Mouse (Mus musculus) lung, embryonic 14.5 days (tissue): ENCODE measurements around the gene Rrp12. TPM values are rescaled to one million over a fixed set of nuclear protein-coding genes. Genes with fewer than 3 reads are reported as not detected.

ENCODE experiments used
- ATAC-seq: fragments of 200-750 bp; cut with Nextera tagmentation; 2 replicates; pipeline ENCODE4 v1.8.0; 2017; ENCODE audit warnings: mild to moderate bottlenecking, moderate TSS enrichment, moderate library complexity; ENCODE audit not compliant: insufficient read depth
- DNase-seq: peaks from one replicate; pipeline ENCODE4 v3.0.0-alpha.2; 2015
- H3K27ac ChIP-seq: fragments of 300-500 bp; sonication (generic); 2 replicates; pipeline ENCODE4 v1.5.1; 2014; ENCODE audit warnings: low read depth, mild to moderate bottlenecking, moderate library complexity
- H3K27me3 ChIP-seq: fragments of 300-500 bp; sonication (generic); 2 replicates; pipeline ENCODE4 v1.6.1; 2014; ENCODE audit warnings: low read length, control low read depth; ENCODE audit not compliant: insufficient read depth
- H3K36me3 ChIP-seq: fragments of 300-500 bp; sonication (generic); 2 replicates; pipeline ENCODE4 v1.6.1; 2014; ENCODE audit warnings: control low read depth; ENCODE audit not compliant: insufficient read depth
- H3K4me1 ChIP-seq: fragments of 300-500 bp; sonication (generic); 2 replicates; pipeline ENCODE4 v1.6.1; 2014; ENCODE audit warnings: antibody characterized with exemption, control low read depth; ENCODE audit not compliant: insufficient read depth
- H3K4me2 ChIP-seq: fragments of 300-500 bp; sonication (generic); 2 replicates; pipeline ENCODE4 v1.6.1; 2014; ENCODE audit warnings: mild to moderate bottlenecking
- H3K4me3 ChIP-seq: fragments of 300-500 bp; sonication (generic); 2 replicates; pipeline ENCODE4 v1.5.1; 2014; ENCODE audit warnings: low read depth, low read length
- H3K9ac ChIP-seq: fragments of 300-500 bp; sonication (generic); 2 replicates; pipeline ENCODE4 v1.6.1; 2014
- H3K9me3 ChIP-seq: fragments of 300-500 bp; sonication (generic); 2 replicates; pipeline ENCODE4 v1.6.1; 2016; ENCODE audit warnings: low read depth, low read length, control low read depth
- CTCF ChIP-seq: IDR thresholded peaks from 2 replicates; pipeline ENCODE4 v1.5.1; 2016; ENCODE audit warnings: antibody characterized with exemption, low read depth
- WGBS: fragments of 180-500 bp; shearing (Covaris S2); extraction: QIAGEN DNeasy Blood & Tissue Kit; methylation state at CpG from one replicate; pipeline ENCODE4 v1.1.7; 2014; 5-methylcytosine and 5-hydroxymethylcytosine counted together
- polyA plus RNA-seq: library from polyadenylated mRNA; unstranded; fragments of >200 nt; fragmentation: Nextera tagmentation; extraction: Ambion mirVana; gene quantifications from 2 replicates; pipeline ENCODE4 v1.2.1, GENCODE M21; 2014

The Rrp12 gene
- polyA plus RNA-seq, 1 experiment from 2014 or later: 15.6 TPM

GRCm38 (mm10) chr19:41813374-41813773 lies 82.6 kb downstream of the Rrp12 start:
- ATAC-seq (no peak), DNase-seq (no peak)
- H3K4me2 ChIP-seq: no peak overlapping the region
- H3K36me3 ChIP-seq: no peaks in the 10 kb centered on the region
- H3K4me1 ChIP-seq: 0 out of 2 replicates have a peak, but pooled peaks cover 3% of the 10 kb centered on the region
- no peak overlapping the region for H3K9ac ChIP-seq
- H3K4me3 ChIP-seq: no peak overlapping the region
- no peaks in the 10 kb centered on the region for H3K27me3 ChIP-seq
- no peak for TF ChIP-seq CTCF
- H3K27ac ChIP-seq: no peak overlapping the region
- WGBS: 88% methylated on average over 4 of the region's 4 CpGs
- H3K9me3 ChIP-seq: no peaks in the 10 kb centered on the region

Other genes with a start within 250 kb of the Rrp12 start
- gene Slit1, start 152.5 kb downstream of the Rrp12 start, polyA plus RNA-seq: 0.08 and 0.24 TPM in 2 replicates
- 39.2 and 40.9 TPM in 2 replicates for gene Arhgap19, start 94.1 kb downstream of the Rrp12 start, polyA plus RNA-seq
- gene Frat1, start 66.2 kb downstream of the Rrp12 start, polyA plus RNA-seq: 4.4 and 4.5 TPM in 2 replicates
- 2.4 and 2.6 TPM in 2 replicates for gene Frat2, start 48.0 kb downstream of the Rrp12 start, polyA plus RNA-seq
- 662 and 692 TPM in 2 replicates for gene Pgam1, start 15.8 kb upstream of the Rrp12 start, polyA plus RNA-seq
- 84.5 and 93.0 TPM in 2 replicates for gene Exosc1, start 37.2 kb upstream of the Rrp12 start, polyA plus RNA-seq
- gene Zdhhc16, start 37.3 kb upstream of the Rrp12 start, polyA plus RNA-seq: 73.4 and 80.8 TPM in 2 replicates
- gene Mms19, start 85.0 kb upstream of the Rrp12 start, polyA plus RNA-seq: 35.6 and 41.7 TPM in 2 replicates
- 13.1 TPM in 2 replicates for gene Ubtd1, start 85.6 kb upstream of the Rrp12 start, polyA plus RNA-seq
- gene Ankrd2, start 139.8 kb upstream of the Rrp12 start, polyA plus RNA-seq: 0.17 and 0.41 TPM in 2 replicates
- 1.2 and 1.6 TPM in 2 replicates for gene Hoga1, start 149.4 kb upstream of the Rrp12 start, polyA plus RNA-seq
- gene 4933411K16Rik, start 156.1 kb upstream of the Rrp12 start, polyA plus RNA-seq: 0.18 TPM in 1 of 2 replicates, not detected in the other
- gene Morn4, start 190.2 kb upstream of the Rrp12 start, polyA plus RNA-seq: 24.8 and 25.0 TPM in 2 replicates
- gene Pi4k2a, start 194.3 kb upstream of the Rrp12 start, polyA plus RNA-seq: 32.8 and 34.3 TPM in 2 replicates
- gene Avpi1, start 232.9 kb upstream of the Rrp12 start, polyA plus RNA-seq: 44.3 and 51.6 TPM in 2 replicates